Mouse (Mus musculus): ENCODE results near the gene Zranb3. TPM values are rescaled to one million over a fixed set of nuclear protein-coding genes. Genes with fewer than 3 reads are reported as not detected.
"Not testable (repeated sequence)": the region's sequence is repeated elsewhere in the genome, so short reads cannot be mapped to it uniquely, and the experiment has no call there.

Zranb3 gene
- total RNA-seq, 4 experiments from 2014 or later, result 6.4 to 8.2 (median 7.3) TPM

DNA sequence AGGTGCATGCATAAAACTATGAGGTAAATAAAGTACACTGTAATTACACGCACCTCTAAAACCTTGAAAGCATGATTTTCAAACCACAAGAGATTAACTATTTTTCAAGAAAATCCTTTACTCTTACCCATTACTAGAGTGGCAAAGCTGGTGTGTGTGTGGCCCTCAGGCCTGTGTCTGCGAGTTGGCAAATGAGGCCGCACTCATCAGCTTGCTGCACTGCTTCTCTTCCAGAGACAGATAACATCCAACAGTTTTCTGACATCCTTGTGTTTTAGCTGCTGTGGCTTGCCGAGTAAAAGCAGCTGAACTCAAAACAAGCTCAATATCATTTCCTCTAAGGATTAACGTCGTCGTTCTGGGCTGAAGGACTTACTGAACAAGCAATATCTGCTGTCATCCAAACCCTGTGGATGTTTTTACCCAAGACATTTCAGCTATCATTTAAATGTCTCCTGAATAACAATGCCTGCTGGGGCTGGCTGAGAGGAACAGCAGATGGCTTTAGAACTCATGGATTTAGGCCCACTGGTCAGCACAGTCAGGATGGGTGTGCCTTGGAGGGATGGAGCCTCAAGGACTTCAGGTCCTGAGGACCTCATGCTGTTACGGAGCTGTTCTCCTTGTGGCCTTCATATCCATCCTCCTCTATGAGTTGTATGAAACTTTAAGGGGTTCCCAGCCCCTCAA is 42.0 kb downstream of the Zranb3 start:
- DNase-seq (ENCODE audit: low spot score in 2 of 2), result no peak

DNA sequence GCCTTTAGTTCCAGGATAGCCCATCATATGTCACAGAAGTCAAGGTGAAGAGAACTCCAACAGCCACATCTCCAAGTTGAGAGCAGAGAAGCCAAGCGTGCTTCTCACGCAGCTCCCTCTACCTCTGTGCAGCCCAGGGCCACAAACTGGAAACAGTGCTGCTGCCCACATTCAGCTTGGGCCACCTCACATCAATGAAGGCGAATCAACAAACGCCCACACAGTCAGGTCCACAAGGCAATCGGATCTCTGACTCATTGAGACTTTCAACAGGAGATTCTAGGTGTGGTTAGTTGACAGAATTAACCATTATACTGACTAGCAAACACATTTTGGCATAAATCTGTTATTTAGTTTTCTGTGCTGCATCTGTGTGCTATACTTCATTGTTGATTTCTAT is 44.2 kb downstream of the Zranb3 start:
- no peak for DNase-seq (ENCODE audit: low spot score in 2 of 2)

DNA sequence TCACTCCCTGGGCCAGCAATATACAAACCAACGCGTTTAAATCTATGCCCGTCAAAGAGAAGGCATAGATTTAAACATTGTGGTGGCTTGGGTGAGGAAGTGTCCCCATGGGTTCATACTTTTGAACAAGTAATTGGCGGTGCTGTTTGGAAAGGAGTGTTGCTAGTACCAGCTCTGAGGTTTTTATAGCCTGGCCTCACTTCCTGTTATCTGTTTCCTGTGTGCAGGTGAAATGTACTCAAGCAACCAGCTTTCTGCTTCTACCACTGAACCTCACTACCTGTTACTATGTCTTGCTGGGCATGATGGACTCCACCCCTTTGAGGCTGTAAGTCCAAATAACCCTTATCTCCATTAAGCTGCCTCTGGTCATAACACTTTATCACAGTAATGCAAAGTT is 45.6 kb downstream of the Zranb3 start:
- no peak for DNase-seq (ENCODE audit: low spot score in 2 of 2)

DNA sequence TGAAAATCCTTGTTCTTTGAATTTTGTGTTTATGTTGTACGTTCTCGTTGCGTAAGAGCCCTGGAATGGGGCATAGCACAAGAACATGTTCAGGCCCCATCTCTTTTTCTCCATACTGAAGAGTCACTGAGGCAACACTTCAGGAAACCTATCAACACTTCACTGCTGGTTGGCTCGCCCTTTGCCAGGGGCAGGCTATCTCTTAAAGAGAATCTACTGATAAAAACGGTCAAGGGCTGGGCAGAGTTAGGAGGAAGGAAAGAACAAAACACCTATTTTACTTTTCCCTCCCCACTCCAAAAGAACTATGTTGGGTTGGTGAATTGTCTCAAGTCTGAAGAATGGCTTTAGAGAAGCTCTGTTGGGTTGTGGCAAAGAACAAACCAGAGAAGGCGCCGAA is 55.9 kb downstream of the Zranb3 start:
- no peak for DNase-seq (ENCODE audit: low spot score in 2 of 2)

DNA sequence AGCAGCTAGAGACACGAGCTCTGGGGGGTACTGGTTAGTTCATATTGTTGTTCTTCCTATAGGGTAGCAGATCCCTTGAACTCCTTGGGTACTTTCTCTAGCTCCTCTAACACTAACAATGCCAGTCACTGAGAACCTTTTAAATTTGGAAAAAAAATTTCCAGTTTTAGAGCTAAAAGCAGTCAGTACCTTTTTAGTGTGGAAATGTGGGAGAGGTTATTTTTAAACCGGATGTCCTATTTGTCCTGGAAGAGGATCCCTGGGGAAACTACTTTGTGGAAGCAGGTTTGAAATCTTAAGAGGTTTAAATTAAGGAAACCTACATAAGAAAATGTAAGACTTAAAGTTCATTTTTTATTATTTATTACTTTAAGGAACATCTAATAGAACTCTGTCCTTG is 56.4 kb downstream of the Zranb3 start:
- no peak for DNase-seq (ENCODE audit: low spot score in 2 of 2)

DNA sequence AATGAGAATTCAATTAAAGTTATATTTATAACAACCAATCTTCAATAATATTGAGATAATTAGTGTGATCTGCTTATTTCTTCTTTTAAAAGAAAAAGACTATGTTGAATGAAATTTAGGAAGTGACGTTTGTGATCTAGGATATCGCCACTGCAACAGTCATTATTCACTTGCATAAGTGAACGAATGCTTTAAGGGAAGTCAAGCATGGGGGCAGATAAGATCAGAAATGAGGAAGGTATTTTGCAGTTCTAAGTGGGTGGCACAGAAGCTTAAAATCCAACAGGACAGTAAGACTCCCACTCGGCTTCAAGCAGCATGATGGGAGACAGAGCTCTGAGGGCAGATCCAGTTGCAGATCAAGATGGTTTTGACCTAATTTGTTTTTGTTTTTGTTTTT is 58.7 kb downstream of the Zranb3 start:
- no peak for DNase-seq (ENCODE audit: low spot score in 2 of 2)

DNA sequence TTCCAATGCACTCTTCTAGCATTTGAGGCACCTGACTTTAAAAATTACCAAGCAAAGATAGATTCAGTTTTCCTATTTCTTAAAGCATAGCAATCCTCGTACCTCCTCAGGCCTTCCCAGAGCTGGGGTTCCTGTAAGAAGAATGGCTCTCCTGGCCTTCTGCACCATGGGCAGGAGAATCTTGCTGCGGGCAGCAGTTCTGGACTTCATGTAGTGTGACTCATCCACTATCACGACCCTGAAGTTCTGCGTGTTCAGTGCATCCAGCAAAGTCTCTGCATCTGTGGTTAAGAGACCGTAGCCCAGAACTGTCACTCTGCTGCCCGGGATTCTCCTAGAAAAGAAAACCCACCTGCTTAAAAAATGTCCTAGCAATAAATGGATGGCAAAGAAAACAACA is 66.6 kb downstream of the Zranb3 start:
- DNase-seq (ENCODE audit: low spot score in 2 of 2), result no peak

DNA sequence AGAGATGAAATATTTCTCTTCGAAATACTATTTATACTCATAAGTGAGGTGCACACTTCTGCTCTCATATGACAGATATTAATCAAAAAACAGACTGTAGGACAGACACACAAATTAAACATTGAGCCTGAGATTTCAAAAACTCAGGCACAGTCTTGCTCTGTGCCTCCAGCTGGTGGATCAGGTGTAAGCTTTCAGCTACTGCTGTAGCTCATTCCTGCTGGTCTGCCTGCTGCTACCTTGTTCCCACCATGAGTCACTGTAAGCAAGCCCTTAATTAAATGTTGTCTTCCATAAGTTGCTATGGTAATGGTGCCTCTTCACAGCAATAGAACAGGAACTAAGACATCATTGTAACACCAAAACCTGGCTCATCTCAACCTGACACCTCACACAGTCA is 70.7 kb downstream of the Zranb3 start:
- DNase-seq (ENCODE audit: low spot score in 2 of 2), result peak in 1 of 2 experiments; percentile 64

DNA sequence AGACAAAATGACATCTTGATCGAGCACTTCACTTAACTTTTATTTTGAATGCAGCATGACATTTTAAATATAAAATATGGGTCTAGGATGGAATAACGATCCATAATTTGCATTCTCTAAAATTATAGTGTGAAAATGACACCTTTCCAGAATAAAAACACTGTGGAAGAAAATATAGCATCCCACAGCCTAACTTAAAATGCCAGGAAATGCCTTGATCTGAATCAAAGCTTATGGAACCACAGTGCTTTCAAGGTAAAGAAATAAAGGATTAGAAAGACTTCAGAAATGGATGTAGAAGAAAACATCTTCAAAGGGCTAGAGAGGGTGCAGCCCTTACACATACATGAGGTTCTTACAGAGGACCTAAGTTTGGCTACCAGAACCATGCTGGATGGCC is 71.3 kb downstream of the Zranb3 start:
- DNase-seq (ENCODE audit: low spot score in 2 of 2), result no peak

DNA sequence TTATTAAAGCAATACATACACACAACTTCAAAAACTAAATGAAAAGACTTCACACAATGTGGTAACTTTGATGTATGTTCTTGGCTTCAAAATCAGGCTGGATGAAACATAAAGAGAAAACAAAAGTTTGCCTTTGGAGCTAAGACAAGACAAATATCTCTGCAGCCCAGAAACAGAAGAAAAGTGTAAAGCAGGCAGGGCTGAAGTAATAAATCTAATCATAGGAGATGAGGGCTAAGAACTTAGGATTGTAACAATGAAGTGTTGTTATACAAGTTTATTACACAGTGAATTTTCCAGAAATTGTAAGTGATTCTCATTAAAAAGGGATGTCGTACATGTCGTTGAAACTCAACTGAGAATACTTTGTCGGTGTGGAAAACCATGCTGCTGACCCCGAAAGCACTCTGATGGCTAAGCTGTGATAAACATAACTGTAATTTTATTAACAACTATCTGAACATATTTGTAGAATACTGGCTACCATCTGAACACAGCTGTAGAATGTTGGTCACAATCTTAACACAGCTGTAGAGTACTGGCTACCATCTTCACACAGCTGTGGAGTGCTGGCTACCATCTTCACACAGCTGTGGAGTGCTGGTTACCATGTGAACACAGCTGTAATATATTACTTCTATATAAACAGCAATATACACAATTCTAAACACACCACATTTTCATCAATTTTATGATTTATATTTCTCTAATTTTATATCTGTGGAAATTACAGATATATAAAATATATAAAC is 78.3 kb downstream of the Zranb3 start:
- no peak for DNase-seq (ENCODE audit: low spot score in 2 of 2)

DNA sequence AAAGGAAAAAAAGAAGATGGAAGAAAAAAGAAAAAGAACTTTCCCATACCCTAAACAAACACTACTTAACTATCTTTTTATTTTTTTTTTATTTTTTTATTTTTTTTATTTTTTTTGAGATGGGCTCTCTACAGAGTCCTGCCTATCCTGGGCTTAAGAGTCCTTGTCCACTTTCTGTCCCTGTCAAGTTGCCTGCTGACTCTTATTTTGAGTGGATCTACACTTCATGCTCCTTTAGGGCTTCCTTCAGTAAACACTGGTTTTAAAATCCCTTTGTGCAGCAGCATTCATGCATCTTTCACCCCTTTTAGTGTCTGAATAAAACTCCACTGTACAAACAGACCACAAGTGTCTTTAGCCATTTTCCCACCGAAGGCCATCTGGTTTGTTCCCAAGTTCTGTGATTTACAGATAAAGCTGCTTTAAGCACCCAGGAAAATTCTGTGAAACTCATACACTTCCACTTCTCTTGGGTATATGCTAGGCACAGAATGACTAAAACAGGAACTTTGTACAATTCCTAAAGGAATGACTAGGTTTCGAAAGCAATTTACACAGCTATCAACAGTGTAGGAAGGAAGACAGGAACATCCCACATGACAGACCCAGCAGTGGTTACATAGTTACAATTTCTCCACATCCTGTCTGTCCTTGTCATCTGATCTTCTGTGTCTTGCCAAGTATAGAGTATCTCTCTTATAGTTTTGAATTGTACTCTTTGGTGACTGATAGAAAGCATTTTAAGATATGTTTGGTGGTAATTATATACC is 82.7 kb downstream of the Zranb3 start:
- DNase-seq (ENCODE audit: low spot score in 2 of 2), result no peak

DNA sequence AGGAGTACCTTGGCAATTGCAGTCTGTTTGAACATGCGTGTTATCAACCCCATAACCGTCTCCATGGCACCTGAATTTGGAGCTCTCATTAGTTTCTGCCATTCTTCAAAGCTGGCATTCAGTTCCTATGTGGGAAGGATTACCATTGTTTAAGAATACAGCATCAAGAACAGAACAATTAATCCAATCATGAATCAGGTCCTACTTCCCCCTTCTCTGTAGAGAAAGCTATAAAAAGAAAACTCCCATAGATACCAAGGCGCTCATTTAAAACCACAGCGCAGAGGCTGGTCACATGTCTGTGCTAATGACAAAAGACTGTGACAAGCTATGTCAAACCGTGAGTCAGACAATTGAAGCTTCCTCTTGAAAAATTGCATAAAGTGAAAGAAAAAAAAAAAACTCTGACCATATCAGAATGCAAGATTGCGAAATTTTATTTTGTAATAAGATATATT is 86.8 kb downstream of the Zranb3 start:
- DNase-seq (ENCODE audit: low spot score in 2 of 2), result no peak

DNA sequence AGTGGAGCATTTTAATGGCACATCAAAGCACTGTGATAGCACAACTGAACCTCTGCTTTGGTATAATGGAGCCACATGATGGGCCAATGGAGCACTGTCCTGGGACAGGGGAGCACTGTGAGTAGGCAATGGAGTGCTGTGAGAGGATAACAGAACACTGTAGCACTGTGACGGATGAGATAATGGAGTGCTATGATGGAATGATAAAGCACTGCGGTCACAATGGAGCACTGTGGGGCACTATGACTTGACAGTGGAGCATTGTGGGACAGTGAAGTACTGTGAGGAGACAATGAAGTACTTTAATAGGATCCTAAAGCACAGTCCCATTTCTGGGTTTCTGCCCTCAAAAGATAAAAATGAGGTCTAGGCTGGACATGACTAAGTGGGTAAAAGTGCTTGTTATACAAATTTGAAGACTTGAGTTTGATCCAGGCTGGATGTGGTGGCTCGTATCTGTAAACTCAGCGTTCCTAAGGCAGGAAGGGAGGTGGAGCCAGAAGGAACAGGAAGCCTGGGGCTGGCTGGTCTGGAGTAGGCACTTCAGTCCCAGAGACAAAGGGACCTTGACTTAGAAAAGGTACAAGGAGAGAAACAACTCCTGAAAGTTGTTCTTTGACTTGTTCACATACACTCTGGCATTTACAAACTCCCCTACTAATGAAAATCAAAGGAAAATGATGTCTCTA is 89.0 kb downstream of the Zranb3 start:
- no peak for DNase-seq (ENCODE audit: low spot score in 2 of 2)

DNA sequence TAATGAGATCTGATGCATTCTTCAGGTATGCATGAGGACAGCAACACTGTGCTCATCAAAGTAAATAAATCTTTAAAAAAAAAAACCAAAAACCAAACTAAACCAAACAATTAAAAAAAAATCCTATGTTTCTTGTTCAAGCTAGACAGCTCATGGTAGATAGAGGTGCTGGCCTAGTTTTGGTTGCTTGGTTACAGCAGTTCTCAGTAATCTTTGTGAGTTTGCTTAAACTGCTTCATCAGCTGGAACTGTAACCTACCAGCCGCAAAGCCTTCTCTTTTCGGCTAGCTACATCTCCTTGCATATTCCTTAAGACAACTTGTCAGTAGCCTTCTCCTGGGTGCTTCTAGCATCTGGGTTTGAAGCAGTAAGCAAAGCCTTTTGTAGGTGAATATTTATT is 93.1 kb downstream of the Zranb3 start:
- DNase-seq (ENCODE audit: low spot score in 2 of 2), result no peak

DNA sequence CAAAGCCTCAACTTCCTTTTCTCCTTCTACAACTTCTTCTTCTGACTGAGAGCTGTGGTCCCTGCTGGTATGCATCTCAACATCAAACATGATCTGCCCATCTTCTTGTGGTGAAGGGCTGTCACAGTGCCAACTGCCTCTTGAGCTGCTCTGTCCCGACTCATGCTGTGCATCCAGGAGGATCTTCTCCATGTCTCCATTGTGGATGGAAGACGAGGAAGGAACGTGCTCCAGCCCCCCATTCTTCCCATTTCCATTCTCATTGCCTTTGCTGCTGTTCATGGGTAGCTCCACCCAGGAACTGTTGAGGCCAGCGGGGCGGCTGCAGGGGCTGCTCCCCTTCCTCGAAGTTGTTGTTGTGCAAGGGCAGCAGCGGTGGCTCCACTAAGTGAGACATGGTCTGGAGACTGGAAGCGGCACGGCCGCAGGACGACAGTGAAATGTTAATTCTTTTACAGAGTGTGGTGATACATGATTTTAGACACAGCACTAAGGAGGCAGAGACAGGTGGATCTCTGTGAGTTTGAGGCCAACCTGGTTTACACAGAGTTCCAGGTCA is 96.7 kb downstream of the Zranb3 start:
- DNase-seq (ENCODE audit: low spot score in 2 of 2), result not testable (repeated sequence)

DNA sequence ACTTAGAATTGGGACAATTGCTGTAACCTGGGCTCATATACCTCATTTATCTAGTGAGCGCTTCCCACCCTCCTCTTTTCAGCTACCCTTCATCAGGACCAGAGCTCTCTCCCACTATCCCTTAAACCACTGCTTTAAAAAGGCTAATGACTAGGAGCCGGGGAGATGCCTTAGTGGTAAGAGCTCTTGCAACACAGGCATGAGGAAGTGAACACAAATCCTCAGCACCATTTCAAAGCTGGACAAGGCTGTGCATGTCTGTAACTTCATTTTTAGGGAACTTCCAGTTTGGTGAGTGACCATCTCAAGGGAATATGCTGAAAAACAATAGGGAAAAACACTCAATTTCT is 98.5 kb downstream of the Zranb3 start:
- DNase-seq (ENCODE audit: low spot score in 2 of 2), result no peak

DNA sequence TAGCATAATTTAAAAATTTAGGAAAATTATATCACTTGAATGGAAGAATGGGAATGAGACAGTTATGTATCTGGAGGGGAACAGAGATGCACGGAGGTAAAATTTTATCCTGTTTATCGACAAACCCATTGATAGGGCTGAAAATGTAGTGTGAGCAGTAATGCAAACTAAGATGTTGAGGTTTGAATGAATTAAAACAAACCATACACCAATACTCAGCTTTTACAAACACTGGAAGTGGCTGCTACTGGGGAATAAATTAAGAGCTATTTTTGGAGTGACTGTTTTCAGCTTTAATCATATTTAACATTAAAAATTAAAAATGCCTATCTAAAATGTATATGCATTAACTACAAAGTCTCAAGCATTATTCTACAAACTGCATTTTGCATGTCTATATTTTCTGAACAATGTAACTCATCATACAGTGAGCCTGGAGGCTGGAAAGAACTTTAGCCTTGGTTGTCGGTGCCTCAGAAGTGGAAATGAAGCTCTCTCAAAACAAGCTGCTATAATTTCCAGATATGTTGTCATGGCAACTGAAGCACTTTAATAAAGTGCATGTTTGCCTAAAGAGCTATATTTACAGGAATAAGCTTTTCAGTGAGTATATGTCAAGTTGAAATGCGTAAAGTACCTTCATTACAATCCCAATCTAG is 99.0 kb downstream of the Zranb3 start:
- no peak for DNase-seq (ENCODE audit: low spot score in 2 of 2)

DNA sequence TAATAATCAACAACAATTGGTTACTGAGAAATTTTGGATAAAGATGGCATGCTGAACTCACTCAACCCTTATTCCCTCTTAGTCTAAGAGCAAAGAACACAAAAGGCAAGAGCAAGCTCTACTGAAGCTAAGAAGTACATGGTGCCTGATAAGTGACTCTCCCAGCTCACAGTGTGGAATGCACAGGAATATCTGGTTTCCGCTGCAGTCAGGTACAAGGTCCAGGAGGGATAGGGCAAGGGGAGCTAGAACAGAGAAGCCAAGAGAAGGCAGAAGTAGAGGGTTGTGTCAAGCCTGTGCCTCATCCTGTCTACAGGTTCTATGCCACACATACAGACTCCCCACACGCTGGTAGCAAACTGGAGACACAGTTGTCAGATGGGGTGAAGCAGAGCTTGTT is 100.7 kb downstream of the Zranb3 start:
- DNase-seq (ENCODE audit: low spot score in 2 of 2), result no peak

DNA sequence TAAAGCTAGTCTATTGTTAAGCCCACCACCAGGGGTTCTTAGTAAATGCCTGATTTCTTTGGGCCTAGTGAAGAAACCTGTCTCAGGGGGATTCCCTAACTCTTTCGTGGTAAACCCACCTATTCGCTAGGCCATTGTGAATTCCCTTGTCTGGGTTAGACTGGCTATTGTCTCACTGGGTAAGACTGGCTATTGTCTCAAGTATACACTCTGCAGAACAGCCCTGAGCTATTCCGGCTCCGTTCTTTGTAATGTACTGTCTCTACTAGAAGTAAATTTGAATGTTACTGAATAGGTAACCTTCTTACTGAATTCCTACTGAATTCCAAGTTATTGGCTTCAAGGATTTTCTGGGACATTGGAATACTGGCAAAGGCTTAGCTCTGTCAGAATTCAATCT is 101.9 kb downstream of the Zranb3 start:
- not testable (repeated sequence) for DNase-seq (ENCODE audit: low spot score in 2 of 2)

DNA sequence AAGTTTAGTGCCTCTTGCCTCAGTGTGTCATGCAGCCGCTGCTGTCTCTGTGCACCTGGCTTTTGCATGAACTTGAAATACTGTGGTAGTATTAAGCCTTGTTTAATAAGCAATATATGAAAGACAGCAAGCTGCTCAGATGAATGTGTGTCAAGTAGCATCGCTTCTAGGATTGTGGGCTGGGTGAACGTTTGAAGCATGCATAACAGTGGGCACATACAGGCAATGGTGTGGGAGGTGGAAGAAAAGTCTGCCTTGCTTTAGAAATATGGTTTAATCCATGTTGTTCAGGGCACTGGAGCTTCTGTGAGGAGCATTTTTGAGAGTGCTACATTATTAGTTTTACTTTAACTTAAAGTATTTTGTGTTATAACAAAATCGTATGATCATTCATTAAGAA is 109.0 kb downstream of the Zranb3 start:
- DNase-seq (ENCODE audit: low spot score in 2 of 2), result no peak
